Mouse (Mus musculus) megakaryocyte progenitor cell, adult 5-6 weeks (primary cell): ENCODE results near the gene Lias. TPM values are rescaled to one million over a fixed set of nuclear protein-coding genes. Genes with fewer than 3 reads are reported as not detected.

Experiments
- ATAC-seq: replicated peaks from 2 replicates; pipeline ENCODE4 v1.8.0; 2016; ENCODE audit warnings: mild to moderate bottlenecking, moderate TSS enrichment, inconsistent platforms; ENCODE audit not compliant: poor library complexity
- total RNA-seq, 2 experiments: library from RNA; stranded (forward) in 1 of 2; stranded (reverse) in 1 of 2; fragments of 157-497, 149-512 nt in 1 of 2; fragments of 200-1000 nt in 1 of 2; gene quantifications; 2 replicates each; pipeline versions ENCODE4 v1.2.3 to v1.2.4; 2015 to 2017

Gene Lias
- total RNA-seq, 2 experiments from 2014 or later = 33.3 to 46.5 TPM

DNA sequence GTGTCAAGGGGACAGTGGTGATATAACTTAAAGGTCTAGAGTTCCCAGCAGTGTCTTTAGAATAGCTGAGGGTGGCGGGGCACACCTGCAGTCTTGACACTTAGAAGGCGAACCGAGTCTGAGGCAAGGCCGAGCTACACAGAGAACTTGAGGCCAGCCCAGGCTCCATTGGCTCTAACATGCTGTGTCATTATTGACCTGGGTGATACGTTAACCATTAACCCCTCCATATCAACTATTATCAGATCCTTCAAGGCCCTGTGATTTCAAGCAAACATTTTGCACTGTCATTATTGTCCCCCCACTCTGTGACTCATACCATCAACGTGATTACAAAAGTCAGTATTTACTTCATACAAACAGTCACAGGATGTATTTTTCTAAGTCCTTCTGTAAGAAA, 32.9 kb downstream of the Lias start:
- ATAC-seq = no peak

DNA sequence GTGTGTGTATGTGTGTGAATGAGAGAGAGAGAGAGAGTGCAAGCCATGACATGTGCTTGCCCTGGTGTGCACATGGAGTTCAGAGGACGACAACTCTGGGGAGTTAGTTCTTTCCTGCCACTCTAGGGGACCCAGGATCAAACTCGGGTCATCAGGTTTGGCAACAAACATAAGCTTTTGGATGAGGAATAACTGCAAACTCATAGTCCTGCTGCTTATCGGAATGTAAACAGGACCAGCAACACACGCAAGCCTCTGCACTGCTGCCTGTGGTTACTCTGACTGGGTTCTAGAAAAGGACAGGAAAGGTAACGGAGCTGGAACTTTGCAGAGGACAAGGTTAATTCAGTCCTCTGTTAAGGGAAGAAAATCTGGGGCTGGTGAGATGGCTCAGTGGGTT, 34.0 kb downstream of the Lias start:
- ATAC-seq = no peak

DNA sequence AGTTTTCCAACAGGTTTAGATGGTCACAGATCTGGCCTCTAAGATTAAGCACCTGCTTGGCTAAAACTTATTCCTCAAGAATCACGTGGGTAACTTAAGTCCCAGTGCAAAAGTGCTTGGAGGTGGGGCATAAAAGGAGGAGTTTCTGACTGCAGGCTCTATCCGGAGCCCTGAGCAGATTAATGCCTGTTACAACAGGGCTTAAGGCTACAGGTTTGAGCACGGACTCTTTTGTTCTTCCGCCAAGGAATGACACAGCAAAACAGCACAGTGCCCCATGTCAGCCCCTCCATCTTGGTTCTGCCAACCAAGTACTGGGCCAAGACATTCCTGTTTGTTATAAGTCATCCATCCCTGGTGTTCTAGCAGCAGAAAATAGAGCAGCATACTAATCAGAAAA, 37.0 kb downstream of the Lias start:
- peak; percentile 61 for ATAC-seq

DNA sequence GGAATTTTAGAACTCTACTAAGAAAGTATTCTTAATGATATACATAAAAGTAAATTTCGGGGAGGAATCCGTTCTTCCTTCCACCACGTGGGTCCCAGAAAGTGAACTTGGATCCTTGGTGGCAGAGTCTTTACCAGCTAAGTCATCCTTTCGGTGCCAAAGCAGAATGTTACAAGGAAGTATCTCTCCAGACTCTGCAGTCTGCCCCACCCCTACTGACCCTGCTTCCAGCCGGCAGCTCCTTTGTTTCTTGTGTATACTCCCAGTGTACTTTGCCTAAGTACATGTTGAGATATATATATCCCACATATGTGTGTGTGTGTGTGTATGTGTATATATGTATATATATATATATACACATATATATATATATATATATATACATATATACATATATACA, 38.1 kb downstream of the Lias start:
- no peak for ATAC-seq

DNA sequence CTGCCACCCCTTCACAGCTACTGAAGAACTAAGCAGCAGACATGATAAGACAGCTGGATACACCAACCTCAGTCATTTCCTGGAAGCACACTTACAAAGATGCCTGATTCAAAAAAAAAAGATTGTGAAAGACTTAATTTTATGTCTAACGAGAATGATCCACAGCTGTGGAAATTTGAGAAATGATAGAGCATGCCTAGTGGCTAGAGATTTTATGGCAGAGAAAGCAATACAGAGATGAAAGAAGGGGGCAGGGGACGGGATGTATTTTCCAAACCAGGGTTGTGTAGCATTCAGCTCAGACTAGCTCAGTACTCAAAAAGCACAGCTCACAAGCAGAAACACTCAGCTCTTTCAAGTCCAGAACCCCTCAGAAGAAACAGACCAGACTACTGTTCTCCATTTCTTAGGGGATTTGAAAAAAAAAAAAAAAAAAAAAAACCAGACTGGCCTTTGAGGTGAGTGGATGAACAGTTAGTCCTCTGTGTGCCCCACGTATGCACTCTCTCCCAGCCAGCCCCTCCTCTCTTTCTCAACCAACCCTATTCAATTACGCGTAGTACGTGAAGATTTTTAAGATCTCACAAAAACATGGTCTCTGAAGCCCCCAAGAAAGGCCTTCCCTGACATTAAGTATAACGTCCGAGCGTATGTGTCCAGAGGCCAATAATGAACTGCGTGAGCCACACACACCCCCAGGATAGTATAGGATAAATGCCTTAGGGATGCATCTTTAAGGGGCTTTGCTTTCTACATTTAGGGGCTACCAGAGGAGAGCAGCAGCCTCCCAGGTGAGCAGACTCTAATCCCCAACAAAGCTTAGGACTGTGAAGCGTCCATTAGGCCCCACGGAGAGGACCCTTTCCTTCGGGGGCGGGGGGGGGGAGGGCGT, 43.4 kb downstream of the Lias start:
- ATAC-seq = 0 out of 2 replicates have a peak, but pooled peaks have one; percentile 7

DNA sequence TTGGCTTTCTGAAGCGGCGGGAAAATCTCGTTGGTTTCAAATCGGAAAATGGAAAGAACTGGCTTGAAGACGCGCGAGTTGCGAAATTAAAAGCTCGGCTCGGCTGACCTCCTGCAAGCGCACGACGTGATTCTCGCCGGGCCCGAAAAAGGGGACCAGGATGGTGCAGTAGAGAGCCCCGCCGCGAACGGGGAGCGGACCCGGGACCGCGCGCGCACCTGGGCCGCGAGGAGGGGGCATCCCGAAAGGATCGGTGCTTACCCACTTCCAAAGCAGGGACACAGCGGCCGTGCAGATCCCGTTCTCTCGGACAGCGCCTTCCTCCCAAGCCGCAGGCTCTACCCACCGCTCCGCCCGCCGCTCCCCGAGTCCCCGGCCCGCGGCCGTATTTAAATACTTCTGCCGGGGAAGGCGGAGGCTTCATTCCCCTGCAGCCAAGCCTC, 44.1 kb downstream of the Lias start:
- peak; percentile 19 for ATAC-seq

DNA sequence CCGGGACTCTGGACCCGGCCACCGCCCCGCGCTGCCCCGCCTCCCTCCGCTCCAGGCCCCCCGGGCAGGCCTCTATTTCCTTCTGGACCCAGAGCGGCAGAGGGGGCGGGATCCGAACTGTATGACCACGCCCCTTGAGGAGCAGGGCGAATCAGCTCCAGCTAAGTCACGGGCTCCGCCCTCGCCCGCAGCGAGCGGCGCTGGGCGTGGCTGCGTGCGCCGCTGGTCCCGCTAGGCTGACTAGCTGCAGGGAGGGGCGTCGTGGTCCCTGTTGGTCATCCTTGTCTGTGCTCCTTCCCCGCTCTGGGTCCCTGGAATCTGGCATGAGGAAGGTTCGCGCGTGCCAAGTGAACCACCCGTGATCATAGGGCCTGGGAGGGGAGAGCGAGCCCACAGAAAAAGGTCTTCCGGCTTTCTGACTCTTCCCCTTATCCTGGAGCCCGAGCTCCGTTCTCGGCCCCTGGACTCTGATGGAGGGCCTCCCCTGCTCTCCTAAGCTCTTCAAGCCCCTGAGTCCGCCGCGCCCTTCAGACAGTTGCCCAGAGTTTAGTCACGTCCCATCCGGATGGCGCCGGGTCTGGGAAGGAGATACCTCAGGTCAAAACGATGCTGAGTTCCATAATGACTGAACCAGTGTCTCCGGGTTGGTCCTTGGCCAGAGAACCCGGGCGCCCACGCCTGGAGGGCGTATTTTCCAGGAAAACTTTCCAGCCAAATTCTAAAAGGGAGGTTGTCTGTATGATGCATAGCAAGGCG, 44.7 kb downstream of the Lias start, which contains the start of gene Ugdh:
Ugdh (minus strand) TSS at position 144 of the 756 bp plus-strand sequence.
- ATAC-seq = peak; percentile 95

DNA sequence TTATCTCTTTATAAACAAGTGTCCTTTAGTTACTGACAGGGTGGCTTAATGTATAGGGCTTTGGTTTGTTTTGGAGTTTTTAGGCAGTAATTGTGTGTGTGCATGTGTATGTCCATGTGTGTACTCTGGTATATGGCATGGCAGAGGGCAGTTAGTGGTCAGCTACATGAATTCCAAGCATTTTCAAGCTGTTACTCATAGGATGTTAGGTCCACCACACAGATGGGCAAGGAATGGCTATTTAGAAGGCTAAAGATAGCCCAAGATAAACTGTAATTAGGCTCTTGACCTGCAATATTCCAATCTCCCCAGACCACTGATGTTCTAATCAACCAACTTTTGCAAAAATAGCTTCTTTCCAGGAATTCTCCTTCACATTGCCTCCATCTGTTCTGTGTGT, 46.7 kb downstream of the Lias start:
- ATAC-seq = no peak

DNA sequence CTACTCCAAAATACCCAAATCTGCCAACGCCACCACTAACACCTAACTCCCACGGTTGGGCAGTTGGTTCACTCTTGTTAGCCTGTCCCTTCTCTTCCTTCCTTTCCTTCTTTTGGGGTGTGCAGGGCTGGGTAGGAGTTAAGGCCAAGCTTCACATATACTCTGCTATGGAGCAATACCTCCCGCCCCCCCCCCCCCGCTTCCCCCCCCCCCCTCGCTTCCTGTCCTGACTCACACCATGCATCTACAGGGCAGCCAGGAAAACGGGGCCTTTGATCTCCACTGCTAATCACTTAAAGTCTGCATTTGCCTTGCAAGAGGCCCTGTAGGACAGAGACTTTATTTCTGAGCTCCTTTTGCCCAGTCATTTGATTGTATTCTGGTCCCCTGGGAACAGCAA, 53.7 kb downstream of the Lias start:
- ATAC-seq = peak; percentile 50

DNA sequence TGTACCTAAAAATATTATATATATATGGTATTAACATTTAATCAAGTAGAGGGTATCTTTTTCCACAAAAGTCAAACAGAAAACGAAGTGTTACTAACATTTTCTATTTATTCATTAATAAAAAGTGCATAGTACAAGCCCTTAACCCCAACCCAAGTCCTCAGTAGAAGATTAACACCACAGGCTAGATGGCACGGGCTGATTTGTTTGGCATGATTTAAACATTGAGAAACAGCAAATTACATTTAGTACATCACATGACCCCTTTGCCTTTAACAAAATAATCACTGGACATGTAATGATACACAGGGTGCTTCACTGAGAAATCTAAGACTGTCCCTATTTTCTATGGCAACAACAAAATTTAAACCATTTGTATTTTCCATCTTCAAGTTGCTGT, 55.5 kb downstream of the Lias start:
- ATAC-seq = no peak

DNA sequence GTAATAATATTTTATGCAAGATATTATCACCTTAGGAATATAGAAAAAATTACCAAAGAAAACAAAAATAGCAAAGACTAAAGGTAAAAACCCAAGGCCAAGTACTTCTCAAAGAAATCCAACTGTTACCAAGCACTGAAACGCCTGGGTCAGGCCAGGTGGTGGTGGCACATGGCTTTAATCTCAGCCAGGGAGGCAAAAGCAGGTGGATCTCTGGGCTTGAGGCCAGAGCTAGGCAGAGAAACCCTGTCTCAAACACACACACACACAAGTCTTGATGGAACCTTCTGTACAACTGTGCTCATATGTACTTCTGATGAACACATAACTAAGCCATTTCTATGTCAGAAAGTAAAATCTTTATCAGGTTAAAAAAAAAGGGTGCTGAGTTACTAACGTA, 56.5 kb downstream of the Lias start:
- no peak for ATAC-seq

DNA sequence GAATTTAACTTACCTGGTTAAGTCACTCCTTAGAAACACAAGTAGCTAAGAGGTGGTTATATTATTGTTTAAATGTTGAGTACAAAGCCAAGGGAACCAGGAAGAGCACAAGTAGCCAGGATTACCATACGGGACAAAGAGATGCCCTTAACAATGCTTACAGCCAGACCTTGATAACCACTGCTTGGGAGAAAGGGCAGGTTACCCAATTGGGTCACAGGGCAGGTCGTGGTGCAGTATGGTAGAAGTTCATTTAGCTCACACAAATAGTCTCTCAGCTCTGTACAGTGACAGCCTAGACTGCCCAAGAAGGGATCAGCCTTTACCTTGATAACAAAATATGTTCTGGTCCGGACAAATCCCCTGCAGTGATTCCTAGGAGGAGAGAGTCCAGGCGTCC, 57.6 kb downstream of the Lias start:
- ATAC-seq = no peak

DNA sequence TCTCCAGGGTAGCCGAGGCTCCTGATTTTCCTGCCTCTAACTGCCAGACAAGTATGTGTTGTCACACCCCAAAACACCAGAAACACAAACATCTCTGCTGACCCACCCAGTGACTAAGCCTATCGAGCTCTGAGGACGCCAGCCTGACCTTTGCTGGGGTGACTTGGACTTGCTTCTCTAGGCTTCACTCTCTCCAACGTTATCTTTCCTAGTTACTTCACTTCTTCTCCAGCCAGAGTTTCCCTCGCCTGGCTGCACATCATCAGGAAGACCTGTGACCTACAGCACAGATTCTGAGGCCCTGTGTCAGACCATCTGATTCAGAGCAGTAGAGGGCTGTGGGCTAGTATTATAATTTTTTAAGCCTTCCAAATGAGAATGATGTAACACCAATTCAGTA, 63.5 kb downstream of the Lias start:
- ATAC-seq = no peak

DNA sequence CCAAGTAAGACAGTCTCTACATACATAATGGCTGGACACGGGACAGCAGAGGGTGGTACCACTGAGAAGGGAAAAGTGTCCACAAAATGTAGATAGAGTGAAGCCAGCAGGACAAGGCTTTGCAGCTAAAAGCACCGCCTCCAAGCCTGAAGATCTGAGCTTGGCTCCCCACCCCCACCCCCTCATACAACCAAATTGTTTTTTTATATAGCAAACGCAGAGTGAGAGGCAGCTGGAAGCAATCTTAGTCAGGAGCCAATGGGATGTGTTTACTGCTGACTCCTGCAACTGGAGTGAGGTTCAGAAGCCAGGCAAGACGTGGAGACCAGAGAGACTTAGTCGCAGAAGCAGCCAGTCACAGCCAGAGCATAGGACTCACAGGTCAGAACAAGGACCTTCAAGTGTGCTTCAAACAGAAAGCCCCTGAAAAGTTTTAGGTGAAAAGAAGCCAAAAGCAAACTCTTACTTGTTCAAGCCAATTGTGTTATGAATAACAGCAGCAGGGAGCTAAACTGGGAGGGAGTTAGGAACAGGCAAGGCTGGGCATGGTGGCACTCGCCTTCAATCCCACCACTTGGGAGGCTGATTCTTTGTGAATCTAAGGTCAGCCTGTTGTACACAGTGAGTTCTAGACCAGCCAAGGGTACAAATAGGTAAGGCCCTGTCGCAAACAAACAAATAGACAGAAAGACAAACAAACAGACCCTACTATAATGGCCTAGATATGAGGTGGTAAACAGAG, 66.0 kb downstream of the Lias start:
- ATAC-seq = no peak

DNA sequence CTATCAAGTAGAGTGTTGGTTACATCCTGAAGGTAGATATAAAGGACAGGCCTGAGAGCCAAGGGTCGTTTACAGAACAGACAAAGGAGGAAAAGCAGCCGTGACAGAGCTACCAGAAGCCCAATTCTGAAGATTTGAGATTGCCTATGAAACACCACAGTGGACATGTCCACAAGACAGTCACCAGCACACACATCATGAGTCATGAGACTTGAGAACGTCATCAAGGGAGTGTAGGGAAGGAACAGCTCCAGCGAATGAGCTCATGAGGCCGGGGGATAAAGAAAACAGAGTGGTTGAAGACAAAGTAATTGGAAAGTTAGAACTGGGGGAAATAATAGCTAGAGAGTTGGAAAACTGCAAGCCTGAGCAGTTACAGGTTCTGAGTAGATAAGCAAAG, 66.5 kb downstream of the Lias start:
- ATAC-seq = no peak

DNA sequence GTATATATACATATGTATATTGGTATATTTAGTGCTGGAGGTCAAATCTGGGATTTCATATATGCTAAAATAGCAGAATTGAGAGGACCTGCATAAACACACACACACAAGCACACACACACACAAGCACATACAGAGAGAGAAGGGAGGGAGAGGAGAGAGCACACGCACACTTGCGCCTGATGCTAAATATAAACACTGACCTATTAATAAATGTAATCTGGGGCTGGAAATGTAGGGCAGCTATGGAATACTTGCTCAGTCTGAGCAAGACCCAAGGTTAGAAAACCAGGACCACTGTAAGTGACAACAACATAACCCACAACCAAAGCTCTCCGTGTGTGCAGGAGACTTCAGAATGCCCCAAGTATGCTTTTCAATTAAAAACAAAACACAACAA, 68.2 kb downstream of the Lias start:
- ATAC-seq = no peak

Other genes with a start within 250 kb of the Lias start
- 1.4 and 1.8 TPM in 2 replicates for gene Wdr19, start 191.8 kb upstream of the Lias start, total RNA-seq (2015)
- gene Wdr19, start 191.8 kb upstream of the Lias start, total RNA-seq (2017) = 1.7 and 5.0 TPM in 2 replicates
- gene Rfc1, start 55.8 kb upstream of the Lias start, total RNA-seq (2015) = 64.9 and 65.7 TPM in 2 replicates
- 88.2 and 140 TPM in 2 replicates for gene Rfc1, start 55.8 kb upstream of the Lias start, total RNA-seq (2017)
- gene Klb, start 43.2 kb upstream of the Lias start, total RNA-seq (2015) = not detected in 2 replicates
- not detected in 2 replicates for gene Klb, start 43.2 kb upstream of the Lias start, total RNA-seq (2017)
- 3,199 and 3,213 TPM in 2 replicates for gene Rpl9, start 53 bp upstream of the Lias start, total RNA-seq (2015)
- 2,045 and 2,310 TPM in 2 replicates for gene Rpl9, start 53 bp upstream of the Lias start, total RNA-seq (2017)
- gene Ugdh, start 44.5 kb downstream of the Lias start, total RNA-seq (2015) = 48.0 and 52.4 TPM in 2 replicates
- gene Ugdh, start 44.5 kb downstream of the Lias start, total RNA-seq (2017) = 78.9 and 80.5 TPM in 2 replicates
- not detected in 2 replicates for gene Gm43552, start 101.3 kb downstream of the Lias start, total RNA-seq (2015)
- gene Gm43552, start 101.3 kb downstream of the Lias start, total RNA-seq (2017) = not detected in 2 replicates
- 142 and 144 TPM in 2 replicates for gene Smim14, start 145.7 kb downstream of the Lias start, total RNA-seq (2015)
- 83.0 and 86.5 TPM in 2 replicates for gene Smim14, start 145.7 kb downstream of the Lias start, total RNA-seq (2017)
- 150 TPM in 2 replicates for gene Ube2k, start 145.7 kb downstream of the Lias start, total RNA-seq (2015)
- 32.9 and 45.7 TPM in 2 replicates for gene Ube2k, start 145.7 kb downstream of the Lias start, total RNA-seq (2017)